Mouse (Mus musculus) activated CD4-positive, CD25-positive, alpha-beta regulatory T cell (primary cell): ENCODE data around the gene Rdh11. TPM values are rescaled to one million over a fixed set of nuclear protein-coding genes. Genes with fewer than 3 reads are reported as not detected.

Experiments used
- polyA plus RNA-seq, 2 experiments: library from polyadenylated mRNA; unstranded; fragments of 100-300 nt; shearing (Covaris generic); gene quantifications; one replicate each; pipeline ENCODE4 v1.2.1; 2017

Gene Rdh11
- 10 to 100 TPM; 17.4 to 25.2 TPM for polyA plus RNA-seq

GRCm38 (mm10) chr12:79192193-79192592 is at the start of gene Rdh11:
TSS of gene Rdh11 (minus strand) at chr12:79192293.

GRCm38 (mm10) chr12:79208703-79209464 is 16.8 kb upstream of the Rdh11 start, which contains the start of gene Rdh12:
TSS of gene Rdh12 (plus strand) at chr12:79208914.

GRCm38 (mm10) chr12:79172019-79172941 is 19.8 kb downstream of the Rdh11 start, which contains the start of gene Vti1b:
TSS of gene Vti1b (minus strand) at chr12:79172667.

DNA sequence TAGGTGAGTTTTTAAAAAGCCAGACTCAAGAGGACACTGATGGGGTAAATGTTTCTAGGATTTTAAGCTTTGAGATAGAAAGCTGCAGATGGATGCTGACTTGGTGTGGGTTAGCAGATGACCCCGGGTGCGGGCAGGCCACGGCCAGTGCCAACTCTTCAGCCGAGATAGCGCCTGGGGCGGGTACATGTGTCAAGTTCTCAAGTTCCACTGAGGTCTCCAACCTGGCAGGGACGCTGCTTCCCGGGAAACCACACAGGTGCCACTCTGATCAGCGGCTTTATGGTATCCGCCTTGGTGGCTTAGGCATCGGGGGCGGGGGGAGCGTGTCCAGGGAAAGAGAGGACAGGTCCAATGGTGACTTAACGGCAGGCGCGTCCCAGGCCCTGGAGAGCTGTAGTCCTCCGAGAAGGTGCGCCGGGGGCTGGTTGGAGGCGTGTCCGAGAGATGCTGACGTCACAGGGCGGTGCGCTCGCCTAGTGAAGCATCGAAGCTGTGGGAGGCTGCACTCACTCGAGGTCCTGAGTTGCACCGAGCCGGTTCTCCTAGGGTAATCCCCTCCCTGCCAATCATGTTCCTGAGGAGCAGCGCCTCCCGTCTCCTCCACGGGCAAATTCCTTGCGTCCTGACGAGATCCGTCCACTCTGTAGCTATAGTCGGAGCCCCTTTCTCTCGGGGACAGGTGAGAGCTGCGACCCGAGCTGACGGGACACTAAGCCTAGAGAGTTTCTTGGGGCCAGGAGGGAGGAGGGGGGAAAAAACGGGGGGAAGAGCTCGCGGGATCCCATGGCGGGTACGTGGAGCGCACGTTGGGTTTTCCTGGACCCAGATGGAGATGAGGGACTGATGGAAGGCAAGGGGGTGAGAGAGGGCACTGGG is 61.6 kb downstream of the Rdh11 start, which contains the start of gene Arg2:
TSS of gene Arg2 (plus strand) at position 479 of the 879 bp plus-strand sequence.

Other genes with a start within 250 kb of the Rdh11 start
- gene Tmem229b, start 184.7 kb downstream of the Rdh11 start, polyA plus RNA-seq, result 10 to 100 TPM; 30.8 to 54.5 TPM
- gene Plekhh1, start 163.1 kb downstream of the Rdh11 start, polyA plus RNA-seq, result under 1 TPM in 1 of 2 experiments, not detected in 1; 0.15 TPM
- gene Pigh, start 102.6 kb downstream of the Rdh11 start, polyA plus RNA-seq, result 10 to 100 TPM; 17.7 to 18.6 TPM
- under 1 TPM; 0.11 to 0.36 TPM for gene Arg2, start 61.5 kb downstream of the Rdh11 start, polyA plus RNA-seq
- 100 to 1,000 TPM; 113 to 130 TPM for gene Vti1b, start 19.6 kb downstream of the Rdh11 start, polyA plus RNA-seq
- gene Rdh12, start 16.6 kb upstream of the Rdh11 start, polyA plus RNA-seq, result 10 to 100 TPM in 1 of 2 experiments, 1 to 10 TPM in 1; 9.7 to 15.1 TPM
- gene Zfyve26, start 104.0 kb upstream of the Rdh11 start, polyA plus RNA-seq, result 10 to 100 TPM; 21.2 to 21.6 TPM
- gene Rad51b, start 105.0 kb upstream of the Rdh11 start, polyA plus RNA-seq, result 1 to 10 TPM in 1 of 2 experiments, under 1 TPM in 1; 0.88 to 3.4 TPM